Mouse (Mus musculus): ENCODE measurements around the gene Acaca. TPM values are rescaled to one million over a fixed set of nuclear protein-coding genes. Genes with fewer than 3 reads are reported as not detected.
"Not testable (repeated sequence)": the region's sequence is repeated elsewhere in the genome, so short reads cannot be mapped to it uniquely, and the experiment has no call there.

Acaca gene
- total RNA-seq, 2 experiments from 2014 or later: 66.7 to 69.6 TPM

DNA sequence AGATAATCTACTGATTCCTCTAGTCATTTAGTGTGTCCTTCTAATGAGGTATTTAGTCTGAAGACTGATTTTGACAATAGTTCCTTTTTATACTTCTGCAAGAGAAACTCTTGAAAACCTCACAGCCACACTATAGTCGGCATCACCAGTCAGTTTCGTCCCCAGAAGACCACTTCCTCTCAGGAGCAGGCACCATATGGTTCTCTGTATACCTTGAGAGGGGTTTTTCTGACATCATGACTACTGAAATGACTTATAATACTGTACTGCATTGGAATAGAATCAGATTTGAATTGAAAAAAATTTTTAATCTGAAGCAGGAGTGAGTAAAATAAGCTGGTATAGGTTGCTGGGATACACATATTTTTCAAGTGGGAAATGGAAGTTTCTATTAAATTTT is 239.4 kb downstream of the Acaca start:
- no peak overlapping the region for H3K27ac ChIP-seq
- H3K4me3 ChIP-seq: no peak overlapping the region
- TF ChIP-seq CTCF (conservative IDR thresholded peaks at IDR 0.05): no peak
- DNase-seq (ENCODE audit: low spot score in 2 of 2): no peak

DNA sequence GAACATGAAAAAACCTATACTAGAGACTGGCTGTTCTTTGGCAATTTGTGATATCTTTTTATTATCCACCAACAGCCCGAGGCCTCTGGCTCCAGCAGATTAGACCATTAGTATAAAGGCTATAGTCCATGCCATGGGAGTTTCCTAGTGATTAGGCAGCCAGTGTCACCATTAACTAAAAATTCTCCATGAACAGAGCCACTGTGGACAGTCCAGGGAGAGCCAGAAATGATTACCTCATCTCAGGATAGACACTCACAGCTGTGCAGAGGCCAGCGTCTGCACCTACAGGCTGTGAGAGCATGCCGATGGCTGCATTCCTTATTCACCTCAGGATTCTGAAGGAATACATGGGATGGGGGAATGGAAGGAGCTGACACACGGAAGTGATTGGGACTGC is 243.7 kb downstream of the Acaca start:
- Histone ChIP-seq H3K4me3 (no peak overlapping the region), H3K27ac (no peak overlapping the region)
- DNase-seq (ENCODE audit: low spot score in 2 of 2): no peak
- TF ChIP-seq CTCF (conservative IDR thresholded peaks at IDR 0.05): no peak

DNA sequence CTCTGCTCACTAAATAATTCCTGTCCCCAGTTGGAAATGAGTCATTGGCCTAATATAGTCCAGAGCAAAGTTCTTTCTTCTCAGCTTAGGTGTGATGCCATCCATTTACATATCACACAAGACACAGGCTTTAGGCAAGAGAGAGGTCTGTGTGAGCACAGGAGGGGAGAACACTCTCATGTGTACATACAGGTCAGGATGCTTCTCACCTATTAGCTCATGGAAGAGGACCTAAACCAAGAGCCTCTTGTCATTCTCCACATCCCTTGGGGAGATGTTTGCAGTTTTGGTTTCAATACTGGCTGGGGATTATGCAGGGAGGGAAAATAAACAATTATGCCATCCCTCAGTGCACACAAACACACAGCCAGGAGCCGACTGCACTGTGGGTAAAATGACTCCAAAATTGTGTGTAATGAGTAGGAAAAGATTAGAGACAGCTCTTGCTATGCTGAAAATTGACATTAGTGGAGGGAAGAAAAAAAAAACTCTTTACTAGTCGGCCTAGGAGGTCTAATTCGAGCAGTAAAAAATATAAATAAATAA is 246.6 kb downstream of the Acaca start:
- DNase-seq (ENCODE audit: low spot score in 2 of 2): no peak
- Histone ChIP-seq H3K4me3 (no peak overlapping the region), H3K27ac (no peak overlapping the region)
- TF ChIP-seq CTCF (conservative IDR thresholded peaks at IDR 0.05): no peak

DNA sequence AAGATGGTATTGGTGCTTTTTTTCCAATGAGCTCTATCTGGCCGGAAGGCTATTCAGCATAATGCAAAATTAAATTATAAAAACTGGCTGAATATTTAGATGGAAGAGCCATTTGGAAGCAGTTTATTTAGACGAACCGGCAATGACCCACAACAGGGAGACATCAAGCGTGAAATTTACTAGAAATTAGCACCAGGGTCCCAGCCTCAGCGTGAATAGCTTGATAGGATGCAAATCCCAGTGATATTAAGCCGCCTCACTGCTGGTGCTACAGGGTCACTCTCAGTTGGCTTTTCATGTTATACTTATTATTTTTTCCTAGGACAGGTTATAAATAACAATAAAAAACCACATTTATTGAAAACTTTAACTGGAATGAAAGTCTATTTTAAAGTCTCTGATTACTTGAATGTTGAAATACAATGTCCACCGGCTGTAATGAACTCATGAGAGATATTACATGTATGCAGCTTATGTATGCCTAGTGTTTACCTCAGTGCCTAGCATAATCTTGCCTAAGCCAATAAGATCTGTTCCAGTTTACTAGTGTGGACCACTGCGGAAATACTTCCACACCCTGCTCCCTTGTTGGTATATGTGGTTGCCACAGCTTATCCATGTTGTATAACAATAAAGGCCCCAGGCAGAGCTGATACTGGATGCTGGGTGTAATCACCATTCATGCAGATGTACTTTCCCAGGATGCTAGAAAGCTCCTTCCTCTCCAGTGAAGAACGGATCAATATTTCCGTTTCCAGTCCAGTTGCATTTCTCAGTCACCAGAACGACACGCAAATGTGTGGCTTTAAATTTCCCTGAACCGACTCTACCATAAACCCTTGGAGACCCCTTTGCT is 247.3 kb downstream of the Acaca start:
- no peak for TF ChIP-seq CTCF (conservative IDR thresholded peaks at IDR 0.05)
- H3K27ac ChIP-seq: no peak overlapping the region
- no peak for DNase-seq (ENCODE audit: low spot score in 2 of 2)
- H3K4me3 ChIP-seq: no peak overlapping the region

- no peak overlapping the region for H3K27ac ChIP-seq
These were observed 253.0 kb downstream of the Acaca start for GRCm38 (mm10) chr11:84382450-84382849.

GRCm38 (mm10) chr11:84383891-84384290 is 254.4 kb downstream of the Acaca start:
- no peak overlapping the region for H3K4me3 ChIP-seq
- DNase-seq (ENCODE audit: low spot score in 2 of 2): no peak
- TF ChIP-seq CTCF (conservative IDR thresholded peaks at IDR 0.05): no peak
- H3K27ac ChIP-seq: no peak overlapping the region

More at GRCm38 (mm10) chr11:84382450-84382849, 253.0 kb downstream of the Acaca start:
- no peak for DNase-seq (ENCODE audit: low spot score in 2 of 2)
- no peak for TF ChIP-seq CTCF (conservative IDR thresholded peaks at IDR 0.05)
- no peak overlapping the region for H3K4me3 ChIP-seq

GRCm38 (mm10) chr11:84389332-84389731 is 259.9 kb downstream of the Acaca start:
- Histone ChIP-seq H3K4me3 (no peak overlapping the region), H3K27ac (no peak overlapping the region)
- TF ChIP-seq CTCF (conservative IDR thresholded peaks at IDR 0.05): no peak
- peak in 1 of 2 experiments; percentile 27 for DNase-seq (ENCODE audit: low spot score in 2 of 2)

DNA sequence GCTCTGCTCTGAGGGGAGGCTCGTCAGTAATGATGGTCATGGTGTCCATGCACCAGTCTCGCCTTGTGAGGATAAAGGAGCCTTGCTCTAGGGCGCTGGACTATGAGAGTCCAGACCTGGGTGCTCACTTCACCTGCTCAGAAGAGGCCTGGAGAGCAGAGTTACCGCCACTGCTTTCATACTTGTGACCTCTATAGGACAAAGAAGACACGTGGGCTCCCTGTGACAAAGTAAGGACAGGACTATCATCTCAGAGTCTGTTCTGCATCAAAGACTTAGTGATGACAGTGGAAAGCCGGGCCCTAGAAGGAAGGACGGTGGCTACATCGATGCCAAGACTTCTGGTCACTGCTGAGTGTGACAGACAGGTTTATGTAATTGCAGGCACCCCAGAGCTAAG is 261.7 kb downstream of the Acaca start:
- Histone ChIP-seq H3K4me3 (no peak overlapping the region), H3K27ac (no peak overlapping the region)
- no peak for DNase-seq (ENCODE audit: low spot score in 2 of 2)
- TF ChIP-seq CTCF (conservative IDR thresholded peaks at IDR 0.05): no peak

DNA sequence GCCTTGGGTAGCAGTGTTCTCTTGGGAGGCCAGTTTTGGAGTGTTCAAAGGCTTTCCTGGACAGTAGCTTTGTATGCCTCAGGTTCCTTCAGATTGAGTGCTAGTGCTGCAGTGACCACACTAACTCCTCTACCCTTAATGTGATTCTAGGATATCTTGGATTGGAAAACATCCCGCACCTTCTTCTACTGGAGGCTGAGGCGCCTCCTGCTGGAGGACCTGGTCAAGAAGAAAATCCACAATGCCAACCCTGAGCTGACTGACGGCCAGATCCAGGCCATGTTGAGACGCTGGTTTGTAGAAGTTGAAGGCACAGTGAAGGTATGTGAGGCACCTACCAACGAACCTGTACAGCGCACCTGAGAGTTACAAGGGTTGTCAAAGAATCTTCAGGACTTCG is 262.6 kb downstream of the Acaca start:
- H3K4me3 ChIP-seq; H3K27ac ChIP-seq; DNase-seq (ENCODE audit: low spot score in 2 of 2): not testable (repeated sequence)
- peak; percentile 43 for TF ChIP-seq CTCF (conservative IDR thresholded peaks at IDR 0.05)

DNA sequence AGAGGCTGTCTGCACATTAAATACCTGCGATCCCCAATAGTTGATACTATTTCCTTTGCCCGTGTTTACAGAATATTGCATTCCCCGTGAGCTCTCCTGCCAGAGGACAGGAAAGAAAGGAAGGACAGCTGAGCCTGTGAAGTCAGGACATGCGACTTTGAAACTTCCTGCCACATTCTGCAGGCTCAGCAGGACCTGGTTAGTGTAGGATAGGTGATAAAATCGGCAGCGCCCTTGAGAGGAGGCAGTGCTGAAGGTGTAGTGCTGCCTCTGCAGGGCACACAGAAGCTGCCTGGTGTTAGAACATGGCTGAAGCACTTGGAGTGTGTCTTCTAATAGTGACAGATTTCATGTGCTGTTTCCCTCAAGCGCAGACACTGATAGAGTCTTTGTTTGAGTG is 264.1 kb downstream of the Acaca start:
- Histone ChIP-seq H3K27ac (no peak overlapping the region), H3K4me3 (no peak overlapping the region)
- no peak for TF ChIP-seq CTCF (conservative IDR thresholded peaks at IDR 0.05)
- no peak for DNase-seq (ENCODE audit: low spot score in 2 of 2)

- no peak for TF ChIP-seq CTCF (conservative IDR thresholded peaks at IDR 0.05)
- DNase-seq (ENCODE audit: low spot score in 2 of 2): no peak
- Histone ChIP-seq H3K27ac (no peak overlapping the region), H3K4me3 (no peak overlapping the region)
These were observed 265.5 kb downstream of the Acaca start for GRCm38 (mm10) chr11:84395010-84395409.

- Histone ChIP-seq H3K4me3 (no peak overlapping the region), H3K27ac (no peak overlapping the region)
- peak; percentile 47 for TF ChIP-seq CTCF (conservative IDR thresholded peaks at IDR 0.05)
- DNase-seq (ENCODE audit: low spot score in 2 of 2): no peak
These were observed 277.3 kb downstream of the Acaca start for GRCm38 (mm10) chr11:84406733-84407132.

GRCm38 (mm10) chr11:84410383-84410782 is 280.9 kb downstream of the Acaca start:
- Histone ChIP-seq H3K4me3 (no peak overlapping the region), H3K27ac (no peak overlapping the region)
- no peak for TF ChIP-seq CTCF (conservative IDR thresholded peaks at IDR 0.05)
- no peak for DNase-seq (ENCODE audit: low spot score in 2 of 2)
